Comparison of ENCODE assay signal across 24 mouse cellular contexts in the genomic region with DNA sequence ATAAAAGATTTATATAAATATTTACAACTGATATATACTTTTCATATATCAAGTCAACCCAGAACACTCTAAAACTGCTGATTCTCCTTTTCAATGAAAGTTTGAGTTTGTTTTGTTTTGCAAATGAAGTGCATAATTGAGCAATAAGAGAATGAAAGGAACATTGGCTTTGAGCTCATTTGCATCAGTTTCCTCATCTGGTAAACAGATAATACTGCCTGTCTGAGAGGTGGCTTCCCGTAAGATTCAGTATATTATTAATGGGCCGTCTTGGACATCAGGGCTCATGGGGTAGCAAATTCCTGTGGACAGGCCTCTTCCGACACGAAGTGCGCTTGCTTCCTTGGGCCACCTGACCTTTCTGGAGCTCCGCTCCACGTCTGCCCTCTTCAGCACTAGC. TPM values are rescaled to one million over a fixed set of nuclear protein-coding genes. Genes with fewer than 3 reads are reported as not detected.
DNase-seq lines count a peak whose midpoint lies in the region; ATAC-seq and TF ChIP-seq lines count a peak whose summit lies in the region.
"Had no signal": no experiment of that assay in that cellular context is flagged by ENCODE, and none has a peak within 500 bp of the region (broad histone marks: within the 10 kb centered on the region; RNA-seq: fewer than 3 reads in every experiment).

No protein-coding gene starts in this region.

- TF ChIP-seq CTCF in lung, postnatal 0 days (IDR thresholded peaks at IDR 0.05) = no peak
- TF ChIP-seq CTCF in lung, adult 2 months (IDR thresholded peaks at IDR 0.05; ENCODE audit: insufficient read depth, low read length) = no peak

- H3K9ac ChIP-seq in heart, embryonic 11.5 days (ENCODE audit: low read depth, low read length) = no peak overlapping the region
- H3K9ac ChIP-seq in lung, postnatal 0 days (replicated peaks; ENCODE audit: low read depth) = no peak overlapping the region
- H3K9ac ChIP-seq in midbrain, embryonic 13.5 days (replicated peaks) = no peak overlapping the region
- H3K9ac ChIP-seq: embryonic facial prominence, embryonic 12.5 days; embryonic facial prominence, embryonic 15.5 days; forebrain, postnatal 0 days; heart, embryonic 13.5 days; hindbrain, embryonic 14.5 days had no signal

- TF ChIP-seq EP300 in lung, postnatal 0 days (IDR thresholded peaks at IDR 0.05) = no peak

- no peaks in the 10 kb centered on the region for H3K36me3 ChIP-seq in heart, embryonic 11.5 days (ENCODE audit: control insufficient read depth, insufficient read depth, low read length)
- H3K36me3 ChIP-seq in lung, postnatal 0 days (ENCODE audit: insufficient read depth, low read length) = no peaks in the 10 kb centered on the region
- 0 out of 2 replicates have a peak, but pooled peaks cover 4% of the 10 kb centered on the region for H3K36me3 ChIP-seq in midbrain, embryonic 13.5 days
- H3K36me3 ChIP-seq: embryonic facial prominence, embryonic 12.5 days; embryonic facial prominence, embryonic 15.5 days; heart, embryonic 13.5 days had no signal

- no peaks in the 10 kb centered on the region for H3K27me3 ChIP-seq in heart, embryonic 11.5 days (ENCODE audit: control insufficient read depth, insufficient read depth, low read length)
- H3K27me3 ChIP-seq in lung, postnatal 0 days (replicated peaks; ENCODE audit: insufficient read depth, low read length) = no peaks in the 10 kb centered on the region
- no peaks in the 10 kb centered on the region for H3K27me3 ChIP-seq in midbrain, embryonic 13.5 days
- H3K27me3 ChIP-seq: embryonic facial prominence, embryonic 12.5 days; embryonic facial prominence, embryonic 15.5 days; heart, embryonic 13.5 days had no signal

- H3K4me2 ChIP-seq in heart, embryonic 11.5 days = no peak overlapping the region
- H3K4me2 ChIP-seq in lung, postnatal 0 days (replicated peaks; ENCODE audit: low read depth, low read length) = no peak overlapping the region
- H3K4me2 ChIP-seq in midbrain, embryonic 13.5 days (replicated peaks) = no peak overlapping the region
- H3K4me2 ChIP-seq: embryonic facial prominence, embryonic 12.5 days; embryonic facial prominence, embryonic 15.5 days; heart, embryonic 13.5 days; hindbrain, embryonic 14.5 days had no signal

- H3K9me3 ChIP-seq in heart, embryonic 11.5 days (replicated peaks; ENCODE audit: control insufficient read depth, low read length) = no peaks in the 10 kb centered on the region
- H3K9me3 ChIP-seq in lung, postnatal 0 days (ENCODE audit: low read length) = no peaks in the 10 kb centered on the region
- H3K9me3 ChIP-seq in midbrain, embryonic 13.5 days = no peaks in the 10 kb centered on the region
- H3K9me3 ChIP-seq: embryonic facial prominence, embryonic 12.5 days; embryonic facial prominence, embryonic 15.5 days; heart, embryonic 13.5 days had no signal

- no peak overlapping the region for H3K27ac ChIP-seq in heart, embryonic 11.5 days (ENCODE audit: low read depth, low read length)
- no peak overlapping the region for H3K27ac ChIP-seq in lung, postnatal 0 days (ENCODE audit: low read length)
- H3K27ac ChIP-seq in midbrain, embryonic 13.5 days = no peak overlapping the region
- H3K27ac ChIP-seq: embryonic facial prominence, embryonic 12.5 days; embryonic facial prominence, embryonic 15.5 days; gastrocnemius, adult 2 months; heart, embryonic 13.5 days; hindbrain, embryonic 14.5 days; hindbrain, postnatal 0 days had no signal

- DNase-seq in heart, adult 11 months = peak; percentile 24
- DNase-seq in lung, postnatal 0 days (ENCODE audit: low spot score) = peak; percentile 21
- no peak for DNase-seq in lung, adult 2 months
- DNase-seq: adrenal gland, postnatal 10 days; adrenal gland, postnatal 36 days; cerebellum, adult 2 months; cerebellum, adult 9-11 months; cerebellum, postnatal 25 days; forebrain, postnatal 0 days; gastrocnemius, adult 2 months; gastrocnemius, postnatal 14 days; heart, adult 18-20 months; heart, postnatal 14 days; heart, postnatal 4 days had no signal

- ATAC-seq in heart, embryonic 11.5 days (replicated peaks; ENCODE audit: insufficient number of reproducible peaks, low FRiP score, low TSS enrichment) = no peak
- no peak for ATAC-seq in lung, postnatal 0 days
- peak; percentile 63; the same call in 1 of the 2 replicates for ATAC-seq in monocyte, adult 5-6 weeks (replicated peaks; ENCODE audit: insufficient number of reproducible peaks, low FRiP score, low TSS enrichment, poor library complexity, severe bottlenecking)
- ATAC-seq in midbrain, embryonic 13.5 days = no peak
- ATAC-seq: forebrain, embryonic 14.5 days; forebrain, postnatal 0 days; hindbrain, postnatal 0 days; inflammation-experienced regulatory T-cells, adult 6 months had no signal

- H3K4me1 ChIP-seq in heart, embryonic 11.5 days (ENCODE audit: control insufficient read depth, insufficient read depth, low read length) = no peaks in the 10 kb centered on the region
- no peaks in the 10 kb centered on the region for H3K4me1 ChIP-seq in lung, postnatal 0 days (ENCODE audit: insufficient read depth, low read depth, low read length)
- peaks cover 2% of the 10 kb centered on the region; the same call in 1 of the 2 replicates for H3K4me1 ChIP-seq in lung, adult 2 months (ENCODE audit: control insufficient read depth, insufficient read depth, low read length)
- no peaks in the 10 kb centered on the region for H3K4me1 ChIP-seq in midbrain, embryonic 13.5 days (replicated peaks)
- H3K4me1 ChIP-seq: embryonic facial prominence, embryonic 12.5 days; embryonic facial prominence, embryonic 15.5 days had no signal

- WGBS in heart, embryonic 11.5 days (ENCODE audit: insufficient replicate concordance) = 80% methylated on average over 7 of the region's 7 CpGs
- WGBS in lung, postnatal 0 days = 75% methylated on average over 7 of the region's 7 CpGs
- 69% methylated on average over 7 of the region's 7 CpGs for WGBS in lung, adult 2 months
- WGBS in midbrain, embryonic 13.5 days = 80% methylated on average over 7 of the region's 7 CpGs

- no peak for TF ChIP-seq POLR2A in lung, adult 2 months (IDR thresholded peaks at IDR 0.05; ENCODE audit: borderline replicate concordance, extremely low read depth, low read depth, low read length)

- no peak overlapping the region for H3K4me3 ChIP-seq in heart, embryonic 11.5 days (ENCODE audit: low read depth, low read length)
- no peak overlapping the region for H3K4me3 ChIP-seq in lung, postnatal 0 days (ENCODE audit: low read depth, low read length)
- no peak overlapping the region for H3K4me3 ChIP-seq in lung, adult 2 months (replicated peaks; ENCODE audit: extremely low read depth, low read depth, low read length)
- H3K4me3 ChIP-seq in midbrain, embryonic 13.5 days (replicated peaks) = no peak overlapping the region
- H3K4me3 ChIP-seq: embryonic facial prominence, embryonic 12.5 days; embryonic facial prominence, embryonic 15.5 days; gastrocnemius, adult 2 months; heart, embryonic 13.5 days had no signal

RNA-seq across cellular contexts. Expression of a gene that starts 21.7 kb away (rescaled TPM):
- polyA plus RNA-seq in heart, embryonic 11.5 days (2014; fragmentation: Nextera tagmentation; extraction: Ambion mirVana) = 29.8 and 33.7 TPM in 2 replicates
- 16.4 and 17.8 TPM in 2 replicates for polyA plus RNA-seq in lung, postnatal 0 days (2015; fragmentation: Nextera tagmentation; extraction: Ambion mirVana)
- polyA plus RNA-seq in lung, adult 2 months (2012; rRNA removed) = 22.3 and 26.1 TPM in 2 replicates
- 13.1 to 24.5 TPM (median 23.8 TPM) in 3 replicates for total RNA-seq in monocyte, adult 5-6 weeks (2017)
- 49.3 and 54.0 TPM in 2 replicates for polyA plus RNA-seq in midbrain, embryonic 13.5 days (2015; fragmentation: Nextera tagmentation; extraction: Ambion mirVana)

RNA-seq across cellular contexts. Expression of a gene that starts 48.9 kb away (rescaled TPM):
- 30.3 and 45.9 TPM in 2 replicates for polyA plus RNA-seq in heart, embryonic 11.5 days (2014; fragmentation: Nextera tagmentation; extraction: Ambion mirVana)
- 58.7 and 60.2 TPM in 2 replicates for polyA plus RNA-seq in lung, postnatal 0 days (2015; fragmentation: Nextera tagmentation; extraction: Ambion mirVana)
- 22.3 and 24.4 TPM in 2 replicates for polyA plus RNA-seq in lung, adult 2 months (2012; rRNA removed)
- 41.3 to 54.1 TPM (median 43.3 TPM) in 3 replicates for total RNA-seq in monocyte, adult 5-6 weeks (2017)
- 39.5 and 40.5 TPM in 2 replicates for polyA plus RNA-seq in midbrain, embryonic 13.5 days (2015; fragmentation: Nextera tagmentation; extraction: Ambion mirVana)
